Mouse (Mus musculus): ENCODE measurements at regions not wholly inside any gene's neighbourhood (a gene's known extent, or its start where the extent isn't known, plus 50 kb on each side); places are given as distances from the start of the nearest gene placed in this dataset.
"Not testable (repeated sequence)": the region's sequence is repeated elsewhere in the genome, so short reads cannot be mapped to it uniquely, and the experiment has no call there.

DNA sequence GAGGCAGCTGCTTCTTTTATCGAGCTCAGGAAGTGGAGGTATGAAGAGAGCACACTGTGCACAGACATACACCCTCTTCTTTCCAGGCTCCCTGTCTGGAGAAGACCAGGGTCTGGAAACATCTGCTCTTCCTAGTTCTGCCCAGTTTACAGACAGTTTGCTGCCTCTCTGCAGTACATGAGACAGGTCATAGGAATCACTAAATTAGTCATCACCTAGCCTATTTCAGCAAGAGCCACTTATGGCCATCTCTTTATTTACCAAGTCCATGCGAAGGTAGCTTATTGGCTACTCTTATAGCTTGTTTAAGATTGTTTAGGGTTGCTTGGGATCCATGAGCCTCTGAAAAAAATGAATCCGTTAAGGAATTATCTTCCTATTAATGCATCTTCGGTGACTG, 257.9 kb downstream of the Nfkbiz start:
- DNase-seq (ENCODE audit: low spot score): no peak

DNA sequence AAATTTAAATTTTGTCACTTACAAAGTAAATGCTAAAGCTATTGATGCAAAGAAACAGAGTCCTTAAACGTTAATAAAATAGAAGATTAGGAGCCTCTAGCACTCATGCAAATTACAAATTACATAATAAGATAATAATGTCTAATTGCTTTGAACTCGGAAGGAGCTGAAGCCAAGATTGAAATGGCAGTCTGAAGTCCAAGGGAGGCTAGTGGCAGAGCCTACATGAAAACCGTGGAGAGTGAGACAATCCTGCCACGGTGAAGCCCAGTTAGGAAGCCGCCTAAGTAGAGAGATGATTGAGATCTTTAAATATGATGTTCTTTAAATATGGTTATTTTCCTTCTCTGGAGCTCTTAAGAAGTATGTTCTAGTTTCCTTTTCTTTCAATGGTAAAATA, 260.0 kb downstream of the Nfkbiz start:
- DNase-seq (ENCODE audit: low spot score): no peak

DNA sequence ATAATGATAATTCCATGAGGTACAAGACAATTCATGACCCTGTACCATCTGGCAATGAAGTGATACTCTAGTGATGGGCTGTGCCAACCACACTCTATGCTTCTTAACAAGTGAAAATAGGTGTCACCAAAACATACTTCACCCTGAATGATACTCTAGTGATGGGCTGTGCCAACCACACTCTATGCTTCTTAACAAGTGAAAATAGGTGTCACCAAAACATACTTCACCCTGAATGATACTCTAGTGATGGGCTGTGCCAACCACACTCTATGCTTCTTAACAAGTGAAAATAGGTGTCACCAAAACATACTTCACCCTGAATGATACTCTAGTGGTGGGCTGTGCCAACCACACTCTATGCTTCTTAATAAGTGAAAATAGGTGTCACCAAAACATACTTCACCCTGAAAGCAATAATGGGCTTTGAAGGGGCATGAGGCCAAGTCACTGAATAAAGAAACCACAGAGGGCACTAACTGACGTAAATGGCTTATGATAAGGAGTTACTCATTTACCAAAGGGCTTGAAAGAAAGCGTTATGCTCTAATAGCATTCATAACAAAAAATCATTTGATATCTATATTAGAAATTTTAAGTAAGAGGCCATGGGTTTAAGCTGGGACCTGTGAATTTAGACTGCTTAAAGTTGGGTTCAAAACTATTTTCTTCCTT, 263.0 kb downstream of the Nfkbiz start:
- DNase-seq (ENCODE audit: low spot score): not testable (repeated sequence)

DNA sequence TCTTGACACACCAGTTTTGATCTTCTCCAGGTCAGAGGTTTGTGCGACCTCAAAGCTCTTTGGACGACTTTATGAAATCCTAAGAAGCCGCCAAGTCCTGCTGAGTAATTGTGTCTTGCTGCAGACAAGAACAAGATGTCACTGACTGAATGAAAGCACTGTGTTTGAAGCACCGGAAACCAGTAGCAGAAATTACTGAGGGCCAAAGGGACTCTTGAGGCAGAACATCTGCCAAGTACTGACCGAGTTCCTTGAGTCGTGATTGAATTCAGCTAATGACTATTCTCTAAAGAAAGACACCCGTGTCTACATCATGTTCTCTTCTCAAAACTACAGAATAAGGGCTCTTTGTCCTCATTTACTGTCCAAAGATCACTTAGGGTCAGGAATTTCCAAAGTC, 267.6 kb downstream of the Nfkbiz start:
- DNase-seq (ENCODE audit: low spot score): no peak

DNA sequence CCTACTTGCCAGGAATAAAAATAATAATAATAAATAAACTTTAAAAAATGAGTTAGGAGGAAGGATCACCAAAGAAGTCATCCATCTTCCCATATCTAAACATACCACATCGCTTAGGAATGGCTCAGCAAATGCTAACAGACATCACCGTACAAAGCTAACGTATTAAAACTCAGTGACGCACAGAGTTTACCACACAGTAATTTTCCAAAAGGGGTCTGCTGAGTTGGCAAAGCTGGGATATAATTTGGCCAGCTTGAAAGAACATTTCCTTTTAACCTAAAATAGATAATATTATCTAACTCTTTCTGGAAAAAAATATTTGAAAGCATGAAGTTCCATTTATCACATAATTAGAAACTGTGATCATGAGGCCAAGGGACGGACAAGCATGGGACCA, 268.6 kb downstream of the Nfkbiz start:
- DNase-seq (ENCODE audit: low spot score): no peak

DNA sequence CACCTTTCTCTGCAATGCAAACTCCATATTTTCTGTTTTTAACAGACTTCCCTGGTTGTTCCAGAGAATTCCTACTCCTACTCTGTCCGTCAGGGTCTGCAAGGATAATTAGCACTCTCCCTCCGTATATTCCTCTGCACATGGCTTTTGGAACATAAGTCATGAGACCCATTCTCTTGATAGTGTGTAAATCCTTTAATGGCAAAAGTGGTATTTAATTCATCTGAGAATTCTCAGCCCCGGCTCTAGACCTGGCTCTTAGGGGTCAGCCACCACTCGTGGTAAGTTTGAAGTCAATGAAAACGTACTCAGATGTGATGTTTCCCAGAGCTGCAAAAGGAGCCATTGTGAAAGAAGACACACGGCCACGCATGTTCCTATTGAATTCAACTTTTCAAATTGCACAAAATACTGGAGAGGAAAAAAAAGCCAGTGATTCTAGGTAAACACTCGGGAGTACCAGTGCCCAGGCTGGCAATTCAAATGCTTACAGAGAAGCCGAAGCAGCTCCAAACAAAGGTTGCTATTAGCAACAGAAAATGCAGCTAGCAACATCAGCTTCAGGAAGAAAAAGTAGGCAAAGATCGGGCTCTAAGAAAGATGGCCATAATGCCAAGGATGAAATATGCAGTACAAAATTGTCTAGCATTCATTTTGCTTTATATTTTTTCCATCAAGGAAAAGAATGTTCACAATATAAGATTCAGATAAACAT, 258.2 kb upstream of the Zpld1 start:
- no peak for DNase-seq (ENCODE audit: low spot score)

DNA sequence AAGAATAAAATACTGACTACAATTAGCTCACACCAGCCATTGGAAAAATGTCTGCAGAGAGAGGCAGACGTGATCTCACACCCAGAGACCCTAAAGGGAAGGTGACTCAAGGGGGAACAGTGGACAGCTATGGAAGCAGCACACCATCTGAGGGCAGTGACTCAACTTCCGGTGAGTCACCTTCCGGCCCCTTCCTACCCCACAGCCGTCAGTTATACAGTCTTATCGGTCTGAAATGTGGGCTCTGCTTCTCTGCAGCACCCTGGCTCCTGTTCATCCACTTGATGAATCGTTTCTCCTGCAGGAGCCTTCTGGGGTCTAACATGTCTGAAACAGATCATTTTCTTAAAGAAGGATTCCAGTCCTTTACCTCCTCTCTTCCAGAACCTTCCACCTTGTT, 257.4 kb upstream of the Zpld1 start:
- no peak for DNase-seq (ENCODE audit: low spot score)

DNA sequence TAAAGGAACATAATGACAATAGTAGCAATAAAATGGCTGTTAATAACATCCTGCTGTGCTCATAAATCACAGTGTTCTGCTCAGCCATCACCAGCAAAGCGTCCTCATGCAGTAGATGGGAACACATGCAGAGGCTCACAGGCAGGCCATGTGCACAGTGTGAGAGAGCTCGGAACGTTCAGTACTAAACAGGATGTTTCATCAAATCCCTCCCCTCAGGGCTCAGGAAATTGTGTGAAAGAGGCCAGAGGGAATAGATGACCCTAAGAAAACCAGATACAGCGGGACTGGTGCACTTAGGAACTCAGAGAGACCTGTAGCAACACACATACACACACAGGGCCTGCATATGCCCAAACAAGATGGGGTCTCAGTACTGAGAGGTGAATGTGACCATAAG, 256.1 kb upstream of the Zpld1 start:
- no peak for DNase-seq (ENCODE audit: low spot score)

DNA sequence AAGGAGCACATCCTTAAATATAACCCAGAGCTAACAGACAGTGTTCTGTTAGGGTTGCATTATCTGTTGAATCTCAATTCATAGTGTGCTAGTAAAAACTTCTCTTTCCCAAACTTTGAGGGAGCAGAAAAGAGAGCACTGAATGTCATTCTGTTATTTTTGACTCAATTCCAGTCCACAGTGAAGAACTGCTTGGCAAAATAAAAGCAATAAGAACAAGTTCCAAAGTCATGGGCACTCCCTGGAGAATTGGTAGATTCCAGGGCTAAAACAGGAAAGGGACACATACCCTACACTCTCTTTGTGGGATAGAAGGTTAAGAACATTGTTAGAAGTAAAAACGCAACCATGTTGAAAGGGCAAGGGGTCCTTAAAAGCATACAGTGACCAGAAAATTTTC, 253.6 kb upstream of the Zpld1 start:
- DNase-seq (ENCODE audit: low spot score): no peak

DNA sequence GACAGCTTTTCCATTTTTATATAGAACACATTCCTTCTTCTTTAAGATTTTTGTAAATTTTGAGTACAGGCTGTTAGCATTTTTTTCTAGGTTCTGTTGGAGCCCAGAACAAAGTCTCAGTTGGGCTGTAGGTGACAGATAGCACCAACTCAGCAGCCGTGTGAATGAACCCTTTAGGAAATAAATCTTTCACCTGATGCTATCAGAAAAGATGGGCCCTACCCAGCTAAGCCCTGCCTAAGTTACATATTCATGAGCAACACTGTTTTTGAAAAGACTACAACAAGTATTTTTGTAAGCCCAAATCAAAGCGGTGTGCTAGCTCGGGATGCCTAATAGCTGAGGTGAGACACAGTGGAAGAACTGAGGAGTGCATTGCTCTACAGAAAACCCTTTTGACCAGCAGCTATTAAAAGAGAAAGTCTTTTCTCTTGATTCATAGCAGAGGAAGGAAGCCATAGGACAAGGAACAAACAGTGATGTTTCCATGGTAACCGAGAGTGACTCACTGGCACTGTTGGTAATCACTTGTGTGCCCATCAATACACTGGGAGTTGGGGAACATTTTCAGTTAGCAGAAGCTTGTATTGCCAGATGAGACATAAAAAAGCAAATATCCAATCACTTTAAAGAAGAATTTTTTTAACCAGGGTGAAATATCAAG, 253.0 kb upstream of the Zpld1 start:
- DNase-seq (ENCODE audit: low spot score): no peak

DNA sequence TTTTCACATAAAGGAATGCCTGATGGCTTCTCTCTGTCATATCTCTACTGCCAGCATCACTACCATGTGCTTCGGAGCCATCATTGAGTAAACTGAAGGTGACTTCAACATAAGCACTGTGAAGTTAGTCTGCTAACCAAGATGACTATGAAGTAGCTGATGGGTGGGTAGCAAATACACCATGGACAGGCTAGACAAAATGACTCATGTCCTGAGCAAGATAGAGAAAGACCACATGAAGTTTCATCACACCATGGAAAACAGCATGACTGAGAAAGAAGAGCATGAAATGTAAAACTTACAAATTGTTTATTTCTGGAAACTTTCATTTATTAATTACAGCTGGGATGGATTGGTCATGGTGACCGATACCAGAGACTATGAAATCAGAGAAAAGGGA, 249.3 kb upstream of the Zpld1 start:
- no peak for DNase-seq (ENCODE audit: low spot score)

DNA sequence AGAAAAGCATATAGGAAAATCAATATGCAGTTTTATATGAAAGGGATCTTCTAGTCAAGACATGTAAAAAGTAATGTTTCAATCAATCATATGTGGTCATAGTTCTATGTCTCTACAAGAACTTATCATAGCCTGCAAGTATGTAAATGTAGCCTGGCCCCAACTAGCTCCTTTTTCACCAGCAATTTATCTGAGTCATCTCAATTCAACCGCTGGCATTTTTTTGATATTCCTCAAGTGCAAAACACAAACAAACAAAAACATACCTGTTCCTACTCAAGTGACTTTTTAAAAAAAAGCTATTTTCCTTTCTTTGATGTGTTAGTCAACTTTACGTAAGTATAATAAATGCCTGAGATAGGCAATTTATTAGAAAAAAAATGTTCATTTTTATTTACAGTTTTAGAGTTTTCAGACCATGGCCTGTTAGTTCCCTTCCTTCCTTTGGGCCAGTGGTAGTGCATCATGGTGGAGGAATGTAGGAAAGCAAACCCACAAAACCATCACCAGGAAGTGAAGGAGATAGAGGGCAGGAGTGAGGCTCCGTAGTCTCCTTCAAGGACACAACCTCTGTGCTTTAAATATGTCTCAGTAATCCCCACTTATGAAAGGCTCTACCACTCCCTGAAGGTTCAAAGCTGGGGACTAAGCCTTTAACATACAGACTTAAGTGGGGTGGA, 242.7 kb upstream of the Zpld1 start:
- no peak for DNase-seq (ENCODE audit: low spot score)

DNA sequence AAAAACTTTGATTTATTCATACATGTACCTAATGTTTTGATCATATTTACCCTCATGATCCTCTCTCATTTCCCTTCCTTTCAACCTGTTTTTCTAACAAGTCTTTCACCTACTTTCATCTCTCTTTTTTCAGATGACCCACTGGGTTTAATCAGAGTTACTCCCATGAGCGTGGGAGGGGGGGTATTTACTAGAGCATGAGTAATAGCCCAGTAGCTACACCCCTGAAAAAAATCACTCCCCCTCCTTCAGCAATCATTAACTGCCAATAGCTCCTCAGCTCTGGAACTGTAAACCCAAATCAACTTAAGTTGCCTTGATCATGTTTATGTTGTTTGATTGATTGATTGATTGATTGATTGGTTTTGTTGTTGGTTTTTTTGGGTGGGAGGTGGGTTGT, 241.4 kb upstream of the Zpld1 start:
- no peak for DNase-seq (ENCODE audit: low spot score)

DNA sequence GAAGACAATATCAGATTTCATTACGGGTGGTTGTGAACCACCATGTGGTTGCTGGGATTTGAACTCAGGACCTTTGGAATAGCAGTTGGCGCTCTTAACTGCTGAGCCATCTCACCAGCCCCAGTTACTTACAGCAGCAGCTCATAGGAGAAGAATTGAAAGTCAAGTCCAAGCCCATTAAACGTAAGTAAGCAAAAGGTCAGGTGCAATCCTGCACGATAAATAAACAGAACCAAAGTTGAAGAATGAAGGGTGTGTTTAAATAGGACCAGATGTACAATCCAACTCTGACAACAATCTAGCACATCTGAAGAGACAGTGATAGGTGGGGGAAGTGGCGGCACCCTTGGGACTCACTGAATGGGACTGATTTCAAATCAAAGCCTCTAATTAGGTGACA, 239.8 kb upstream of the Zpld1 start:
- DNase-seq (ENCODE audit: low spot score): no peak

DNA sequence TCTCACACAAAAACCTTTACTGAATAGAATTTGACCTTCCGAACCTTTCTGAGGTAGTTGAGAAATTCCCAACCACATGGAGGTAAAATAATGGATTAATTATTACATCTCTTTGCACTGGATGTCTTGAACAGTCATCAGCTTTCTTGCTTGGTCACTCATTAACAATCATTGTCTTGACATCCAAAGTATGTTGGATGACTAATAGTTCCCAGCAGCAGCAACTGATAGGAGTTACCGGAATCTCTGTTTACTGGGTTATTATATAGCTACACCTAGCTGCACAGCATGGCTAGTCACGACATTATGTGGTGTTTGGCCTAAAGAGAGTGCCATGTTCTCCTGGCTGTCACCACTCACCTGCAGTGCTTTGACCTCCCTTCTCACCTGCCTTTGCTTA, 234.9 kb upstream of the Zpld1 start:
- DNase-seq (ENCODE audit: low spot score): no peak

DNA sequence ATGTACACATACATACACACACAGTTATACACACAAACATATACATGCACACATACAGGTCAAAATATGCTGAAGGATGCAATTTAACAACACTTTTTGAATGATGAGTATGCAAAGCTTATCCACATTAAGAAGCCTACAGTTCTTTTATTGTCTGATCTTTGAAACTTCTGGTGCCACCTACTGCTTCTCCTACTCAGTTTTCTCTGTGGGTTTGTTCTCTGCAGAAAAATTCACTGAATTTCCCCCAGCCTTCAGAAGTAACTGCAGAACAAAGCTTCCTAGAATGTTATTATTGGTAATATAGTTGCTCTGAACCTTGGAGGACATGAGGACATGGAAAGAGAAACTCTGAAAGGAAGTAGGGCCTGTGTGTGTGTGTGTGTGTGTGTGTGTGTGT, 233.1 kb upstream of the Zpld1 start:
- DNase-seq (ENCODE audit: low spot score): no peak

DNA sequence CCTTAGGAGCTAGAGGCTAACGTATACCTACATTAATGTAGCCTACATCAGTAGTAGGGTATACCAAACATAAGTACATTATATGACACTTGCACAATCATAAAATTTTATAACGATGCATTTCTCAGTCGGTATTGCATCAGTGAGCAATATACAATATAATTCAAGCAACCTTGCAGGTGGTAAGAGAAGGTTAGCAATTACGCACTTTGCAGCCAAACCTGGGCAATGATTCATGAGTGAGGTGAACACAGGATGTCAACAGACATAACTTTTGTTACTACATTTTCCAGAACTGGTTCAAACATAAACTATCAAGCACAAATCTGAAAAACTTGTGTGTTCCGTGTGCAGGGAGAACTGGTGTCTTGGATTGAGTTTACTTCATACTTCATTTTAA, 229.9 kb upstream of the Zpld1 start:
- no peak for DNase-seq (ENCODE audit: low spot score)

DNA sequence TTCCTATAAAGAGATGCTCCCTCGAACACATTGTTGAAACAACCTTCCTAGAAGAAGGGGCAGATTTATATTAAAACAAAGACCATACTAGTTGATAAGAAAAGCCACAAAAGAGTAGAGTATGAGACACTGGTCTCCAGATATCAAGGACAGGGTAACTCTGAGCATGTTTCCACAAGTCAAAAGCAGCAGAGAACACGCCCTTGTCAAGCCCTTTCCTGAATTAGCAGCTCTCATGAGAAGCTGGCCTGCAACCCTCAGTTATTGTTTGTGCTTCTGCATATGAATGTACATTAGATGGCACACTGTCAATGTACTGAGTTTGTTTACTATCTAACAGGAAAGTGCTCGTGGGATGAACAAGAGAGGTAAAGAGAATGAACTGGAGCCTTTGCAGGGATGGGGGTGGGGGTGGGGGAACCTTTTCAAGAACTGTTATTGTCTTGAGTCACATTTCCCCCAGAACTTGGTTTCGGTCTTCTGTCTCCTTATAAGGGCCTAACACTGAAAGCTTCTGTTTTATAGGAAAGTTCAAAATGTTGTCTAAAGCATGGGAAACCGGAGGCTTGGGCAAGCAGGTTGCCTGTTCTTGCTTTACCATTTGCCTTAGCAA, 228.6 kb upstream of the Zpld1 start:
- DNase-seq (ENCODE audit: low spot score): no peak

DNA sequence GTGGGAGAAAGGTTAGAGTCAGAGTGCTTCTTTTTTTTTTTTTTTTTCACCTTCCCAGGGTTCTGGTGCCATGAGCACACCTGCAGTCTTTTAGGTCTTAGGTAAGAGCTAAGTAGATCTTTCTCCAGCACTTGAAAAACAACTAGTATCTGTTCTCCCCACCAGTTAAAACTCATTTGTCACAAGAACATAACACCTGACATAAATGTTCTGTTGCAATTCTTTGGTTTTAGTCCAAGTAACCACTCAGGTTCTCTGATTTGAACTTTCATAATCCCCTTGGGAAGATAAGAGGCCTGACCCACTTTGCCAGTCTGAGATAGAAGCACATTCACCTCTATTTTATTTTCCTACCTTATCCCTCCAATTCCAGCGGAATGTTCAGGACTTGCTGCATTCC, 225.5 kb upstream of the Zpld1 start:
- no peak for DNase-seq (ENCODE audit: low spot score)

DNA sequence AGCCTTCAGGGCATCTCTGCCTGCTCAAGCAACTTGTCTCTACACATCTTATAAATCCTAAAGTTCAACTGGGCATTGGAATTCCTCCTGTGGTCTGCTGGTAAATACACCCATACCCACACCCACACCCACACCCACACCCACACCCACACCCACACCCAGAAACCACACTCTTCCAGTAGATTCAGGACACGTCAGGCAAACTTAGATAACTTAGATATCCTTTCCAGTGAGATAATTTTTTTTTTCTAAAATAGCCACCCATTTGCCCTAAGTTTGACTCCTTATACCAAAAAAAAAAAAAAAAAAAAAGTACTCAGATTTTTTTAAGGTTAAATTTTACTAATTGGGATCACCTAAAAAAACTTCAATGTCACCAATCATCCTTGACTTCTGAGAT, 224.5 kb upstream of the Zpld1 start:
- no peak for DNase-seq (ENCODE audit: low spot score)

DNA sequence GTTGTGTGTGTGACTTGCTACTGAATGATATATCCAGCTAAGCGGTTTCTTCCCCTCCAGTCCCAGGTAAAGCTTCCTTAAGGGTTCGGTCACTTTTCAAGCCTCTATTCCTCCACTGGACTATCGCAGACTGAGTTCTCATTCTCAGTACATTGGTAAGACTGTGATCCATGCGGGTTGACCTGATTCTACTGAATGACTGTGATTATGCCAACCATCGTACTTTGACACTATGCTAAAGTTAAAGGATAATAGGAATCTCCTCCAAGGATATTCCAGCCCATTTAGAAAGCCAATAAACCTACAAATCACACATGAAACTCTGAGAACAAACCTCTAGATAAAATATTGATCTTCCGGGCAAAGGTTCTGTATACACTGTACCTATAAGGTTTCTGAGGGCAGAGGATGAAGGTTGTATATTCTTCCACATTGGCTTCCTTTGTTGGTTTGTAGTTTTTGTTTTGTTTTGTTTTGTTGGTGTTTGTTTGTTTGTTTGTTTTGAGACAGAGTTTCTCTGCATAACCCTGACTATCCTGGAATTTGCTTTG, 223.7 kb upstream of the Zpld1 start:
- no peak for DNase-seq (ENCODE audit: low spot score)

DNA sequence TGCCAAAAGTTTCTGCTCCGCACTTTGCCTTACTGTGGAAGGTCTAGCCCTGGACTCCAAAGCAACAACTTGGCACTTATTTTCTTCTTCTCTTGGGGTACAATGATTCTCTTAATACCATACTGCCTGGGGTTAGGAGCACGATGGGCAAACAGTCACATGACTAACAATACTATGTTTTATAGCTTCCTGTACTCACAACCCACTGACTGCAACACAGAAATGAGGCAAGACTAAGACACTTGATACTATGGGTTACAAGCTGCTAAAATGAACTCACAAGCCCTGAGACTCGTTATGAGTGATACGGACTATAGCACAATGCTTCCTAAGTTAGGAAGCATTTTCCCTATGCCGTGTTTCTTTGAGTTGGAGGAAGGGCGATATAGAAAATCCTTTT, 222.3 kb upstream of the Zpld1 start:
- no peak for DNase-seq (ENCODE audit: low spot score)

Measured in testis, postnatal 14 days (tissue).